In the genomic region with DNA sequence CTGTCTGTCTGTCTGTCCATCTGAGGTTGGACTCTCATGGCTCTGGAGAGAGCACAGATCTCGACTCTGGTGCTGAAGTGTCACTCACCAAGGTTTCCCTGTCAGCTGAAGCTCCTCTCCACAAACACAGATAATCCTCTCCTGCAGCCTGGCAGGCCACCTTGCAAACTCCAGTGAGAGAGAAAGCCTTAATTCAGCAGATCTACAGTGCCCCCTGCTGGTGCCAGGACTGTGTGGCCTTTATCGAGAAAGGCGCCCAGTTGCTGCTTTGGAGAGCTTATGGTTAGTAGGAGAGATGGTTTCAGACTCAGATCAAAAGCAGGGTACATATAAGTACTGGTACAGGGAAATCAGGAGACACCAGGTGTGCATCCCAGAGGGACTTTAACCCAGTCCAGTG, we compare ENCODE assay signal across 9 mouse cellular contexts. TPM values are rescaled to one million over a fixed set of nuclear protein-coding genes. Genes with fewer than 3 reads are reported as not detected.
DNase-seq lines count a peak whose midpoint lies in the region; ATAC-seq and TF ChIP-seq lines count a peak whose summit lies in the region.
"Had no signal": no experiment of that assay in that cellular context is flagged by ENCODE, and none has a peak within 500 bp of the region (broad histone marks: within the 10 kb centered on the region; RNA-seq: fewer than 3 reads in every experiment).

No protein-coding gene starts in this region.

- H3K27me3 ChIP-seq in liver, embryonic 14.5 days (ENCODE audit: control insufficient read depth, insufficient read depth, low read length): no peaks in the 10 kb centered on the region
- H3K27me3 ChIP-seq: liver, embryonic 15.5 days had no signal

- H3K9ac ChIP-seq in liver, embryonic 14.5 days (replicated peaks): no peak overlapping the region
- H3K9ac ChIP-seq: liver, embryonic 15.5 days had no signal

- H3K4me3 ChIP-seq in liver, embryonic 14.5 days (ENCODE audit: insufficient read depth in 1 of 2, low read depth in 2 of 2, low read length in 2 of 2): no peak overlapping the region
- H3K4me3 ChIP-seq in olfactory bulb, adult 2 months (ENCODE audit: insufficient read depth, low read depth, low read length): no peak overlapping the region
- H3K4me3 ChIP-seq: liver, embryonic 15.5 days had no signal

- H3K27ac ChIP-seq in liver, embryonic 14.5 days: no peak overlapping the region
- H3K27ac ChIP-seq in olfactory bulb, adult 2 months (ENCODE audit: insufficient read depth, low read depth, low read length): no peak overlapping the region
- H3K27ac ChIP-seq: liver, embryonic 15.5 days had no signal

- 0% methylated on average over 3 of the region's 3 CpGs for WGBS in liver, embryonic 14.5 days (ENCODE audit: insufficient replicate concordance)
- WGBS in olfactory bulb, adult 2 months: 3% methylated on average over 3 of the region's 3 CpGs

- peak; percentile 95 for TF ChIP-seq CTCF in liver, embryonic 14.5 days (IDR thresholded peaks at IDR 0.05; ENCODE audit: low read depth)
- peak; percentile 65 for TF ChIP-seq CTCF in olfactory bulb, adult 2 months (IDR thresholded peaks at IDR 0.05; ENCODE audit: insufficient read depth, low read depth, low read length)

- H3K36me3 ChIP-seq in liver, embryonic 14.5 days (replicated peaks; ENCODE audit: control insufficient read depth, insufficient read depth, low read depth): no peaks in the 10 kb centered on the region
- H3K36me3 ChIP-seq: liver, embryonic 15.5 days had no signal

- no peaks in the 10 kb centered on the region for H3K9me3 ChIP-seq in liver, embryonic 14.5 days (ENCODE audit: control insufficient read depth, low read length)
- H3K9me3 ChIP-seq: liver, embryonic 15.5 days had no signal

- peak; percentile 91 for DNase-seq in adrenal gland, postnatal 14 days
- peak; percentile 80 for DNase-seq in embryo, embryonic 9.5 days (ENCODE audit: extremely low spot score)
- peak; percentile 80 to 92 for DNase-seq in heart, adult 18-20 months
- DNase-seq in kidney, postnatal 10 days: peak; percentile 91
- DNase-seq in liver, embryonic 14.5 days (ENCODE audit: low read depth in 3 of 3, low spot score in 3 of 3): peak; percentile 58 to 60 (median 60)
- DNase-seq in thymus, adult 18-20 months: peak; percentile 68 to 72

- no peak overlapping the region for H3K4me2 ChIP-seq in liver, embryonic 14.5 days (ENCODE audit: low read depth)
- H3K4me2 ChIP-seq: liver, embryonic 15.5 days had no signal

- ATAC-seq in CD4-positive, CD25-positive, alpha-beta regulatory T cell, adult 4 months: peak; percentile 74
- ATAC-seq in liver, embryonic 14.5 days (ENCODE audit: insufficient read depth): no peak

- no peak for TF ChIP-seq POLR2A in olfactory bulb, adult 2 months (IDR thresholded peaks at IDR 0.05; ENCODE audit: insufficient read depth, low read depth, low read length)

- TF ChIP-seq EP300 in liver, embryonic 14.5 days (IDR thresholded peaks at IDR 0.05; ENCODE audit: low read depth): no peak

- no peaks in the 10 kb centered on the region for H3K4me1 ChIP-seq in liver, embryonic 14.5 days (replicated peaks; ENCODE audit: control insufficient read depth in 2 of 2, insufficient read depth in 2 of 2, low read length in 1 of 2)
- no peaks in the 10 kb centered on the region for H3K4me1 ChIP-seq in olfactory bulb, adult 2 months (ENCODE audit: control insufficient read depth, insufficient read depth, low read length)
- H3K4me1 ChIP-seq: liver, embryonic 15.5 days had no signal

RNA-seq across cellular contexts. Expression of a gene that starts 13.1 kb away (rescaled TPM):
- polyA plus RNA-seq in CD4-positive, CD25-positive, alpha-beta regulatory T cell, adult 4 months (2017; shearing (Covaris generic)): 100 to 1,000 TPM; 466 to 576 TPM
- total RNA-seq in adrenal gland, postnatal 14 days (2021): 129 and 145 TPM in 2 replicates
- 10 to 100 TPM; 62.7 to 65.6 TPM for total RNA-seq in heart, adult 18-20 months (2021)
- 36.7 and 44.5 TPM in 2 replicates for polyA plus RNA-seq in liver, embryonic 14.5 days (2012; rRNA removed)
- 162 and 171 TPM in 2 replicates for polyA plus RNA-seq in liver, embryonic 14.5 days (2014; fragmentation: Nextera tagmentation; extraction: Ambion mirVana)
- not detected in 2 replicates for polyA plus RNA-seq in olfactory bulb, adult 2 months (2012; ENCODE audit: insufficient read depth, insufficient read length, low replicate concordance, missing spikeins)

RNA-seq across cellular contexts. Expression of a gene that starts 17.4 kb away (rescaled TPM):
- under 1 TPM in 1 of 2 experiments, not detected in 1; 0.39 TPM for polyA plus RNA-seq in CD4-positive, CD25-positive, alpha-beta regulatory T cell, adult 4 months (2017; shearing (Covaris generic))
- 1.1 and 2.0 TPM in 2 replicates for total RNA-seq in adrenal gland, postnatal 14 days (2021)
- under 1 TPM in 1 of 2 experiments, not detected in 1; 0.23 TPM for total RNA-seq in heart, adult 18-20 months (2021)
- not detected in 2 replicates for polyA plus RNA-seq in liver, embryonic 14.5 days (2012; rRNA removed)
- polyA plus RNA-seq in liver, embryonic 14.5 days (2014; fragmentation: Nextera tagmentation; extraction: Ambion mirVana): 0.08 TPM in 1 of 2 replicates, not detected in the other
- not detected in 2 replicates for polyA plus RNA-seq in olfactory bulb, adult 2 months (2012; ENCODE audit: insufficient read depth, insufficient read length, low replicate concordance, missing spikeins)
- polyA plus RNA-seq: liver, embryonic 15.5 days had no signal

RNA-seq across cellular contexts. Expression of a gene that starts 48.1 kb away (rescaled TPM):
- polyA plus RNA-seq in CD4-positive, CD25-positive, alpha-beta regulatory T cell, adult 4 months (2017; shearing (Covaris generic)): 10 to 100 TPM; 27.5 to 34.8 TPM
- total RNA-seq in adrenal gland, postnatal 14 days (2021): 2.6 and 3.3 TPM in 2 replicates
- 1 to 10 TPM; 3.6 to 3.7 TPM for total RNA-seq in heart, adult 18-20 months (2021)
- polyA plus RNA-seq in liver, embryonic 14.5 days (2012; rRNA removed): 3.5 and 4.1 TPM in 2 replicates
- polyA plus RNA-seq in liver, embryonic 14.5 days (2014; fragmentation: Nextera tagmentation; extraction: Ambion mirVana): 2.9 and 3.2 TPM in 2 replicates
- polyA plus RNA-seq in olfactory bulb, adult 2 months (2012; ENCODE audit: insufficient read depth, insufficient read length, low replicate concordance, missing spikeins): not detected in 2 replicates

Comparison
In these comparisons a context has a peak if more than half of its experiments do, and no peak if none do; other contexts are left out.
1. RNA of a gene that starts 48.1 kb away (polyA plus RNA-seq): 27.5 to 34.8 TPM in CD4-positive, CD25-positive, alpha-beta regulatory T cell, adult 4 months; 2.9 to 4.1 TPM in liver, embryonic 14.5 days and not detected in olfactory bulb, adult 2 months; every median in the first group is over 4 times any median in the second.
2. Peak in every context shown above with its lines, with median percentiles within 50 percentile points of each other: DNase-seq.